In genomic region chr7:83056101-83056935, GRCm38 (mm10) we compare ENCODE assay signal across 14 mouse cellular contexts.
DNase-seq lines count a peak whose midpoint lies in the region; ATAC-seq and TF ChIP-seq lines count a peak whose summit lies in the region.
"Had no signal": no experiment of that assay in that cellular context is flagged by ENCODE, and none has a peak within 500 bp of the region (broad histone marks: within the 10 kb centered on the region; RNA-seq: fewer than 3 reads in every experiment).

No protein-coding gene starts in this region.

- peak overlapping the region; percentile 34; the same call in 1 of the 2 replicates for H3K27ac ChIP-seq in embryonic facial prominence, embryonic 13.5 days
- no peak overlapping the region for H3K27ac ChIP-seq in embryonic facial prominence, embryonic 10.5 days (replicated peaks)
- peak overlapping the region; percentile 69 for H3K27ac ChIP-seq in left cerebral cortex, adult 2 months
- H3K27ac ChIP-seq: liver, embryonic 13.5 days; neural tube, embryonic 13.5 days had no signal

- no peaks in the 10 kb centered on the region for H3K9me3 ChIP-seq in embryonic facial prominence, embryonic 13.5 days
- no peaks in the 10 kb centered on the region for H3K9me3 ChIP-seq in embryonic facial prominence, embryonic 10.5 days
- H3K9me3 ChIP-seq: liver, embryonic 13.5 days; neural tube, embryonic 13.5 days had no signal

- intact Hi-C loops in left cerebral cortex, adult 2 months (cut with DNase I) = loop anchor here (1.0 kb wide), 1 partner anchor 133 kb away; no protein-coding TSS in a partner anchor

- H3K4me3 ChIP-seq in embryonic facial prominence, embryonic 13.5 days = no peak overlapping the region
- no peak overlapping the region for H3K4me3 ChIP-seq in embryonic facial prominence, embryonic 10.5 days
- no peak overlapping the region for H3K4me3 ChIP-seq in left cerebral cortex, adult 2 months
- H3K4me3 ChIP-seq: liver, embryonic 13.5 days; neural tube, embryonic 13.5 days had no signal

- no peak for TF ChIP-seq CTCF in left cerebral cortex, adult 2 months (IDR thresholded peaks at IDR 0.05)

- H3K4me1 ChIP-seq in embryonic facial prominence, embryonic 13.5 days = peaks cover 22% of the 10 kb centered on the region
- H3K4me1 ChIP-seq in embryonic facial prominence, embryonic 10.5 days = peaks cover 13% of the 10 kb centered on the region
- H3K4me1 ChIP-seq: liver, embryonic 13.5 days; neural tube, embryonic 13.5 days had no signal

- H3K9ac ChIP-seq in embryonic facial prominence, embryonic 13.5 days = no peak overlapping the region
- H3K9ac ChIP-seq: liver, embryonic 13.5 days; neural tube, embryonic 13.5 days had no signal

- H3K4me2 ChIP-seq in embryonic facial prominence, embryonic 13.5 days = no peak overlapping the region
- H3K4me2 ChIP-seq: liver, embryonic 13.5 days; midbrain, embryonic 11.5 days; neural tube, embryonic 13.5 days had no signal

- 63% methylated on average over 13 of the region's 13 CpGs for WGBS in embryonic facial prominence, embryonic 13.5 days
- 87% methylated on average over 13 of the region's 13 CpGs for WGBS in embryonic facial prominence, embryonic 10.5 days

- no peaks in the 10 kb centered on the region for H3K27me3 ChIP-seq in embryonic facial prominence, embryonic 13.5 days
- no peaks in the 10 kb centered on the region for H3K27me3 ChIP-seq in embryonic facial prominence, embryonic 10.5 days (replicated peaks; ENCODE audit: low read depth, poor library complexity, severe bottlenecking)
- H3K27me3 ChIP-seq: liver, embryonic 13.5 days; neural tube, embryonic 13.5 days had no signal

- H3K36me3 ChIP-seq in embryonic facial prominence, embryonic 13.5 days = no peaks in the 10 kb centered on the region
- no peaks in the 10 kb centered on the region for H3K36me3 ChIP-seq in embryonic facial prominence, embryonic 10.5 days (replicated peaks)
- H3K36me3 ChIP-seq: liver, embryonic 13.5 days; neural tube, embryonic 13.5 days had no signal

- no peak for ATAC-seq in embryonic facial prominence, embryonic 13.5 days (ENCODE audit: insufficient number of reproducible peaks, insufficient read depth, low FRiP score, low TSS enrichment, low read depth)
- ATAC-seq in activated CD4-positive, CD25-positive, alpha-beta regulatory T cell, adult 4 months = no peak
- ATAC-seq: intestine, embryonic 16.5 days had no signal

- no peak for DNase-seq in embryonic facial prominence, embryonic 10.5 days (ENCODE audit: low spot score)
- peak in 1 of 2 experiments; percentile 26 for DNase-seq in left cerebral cortex, adult 2 months (ENCODE audit: extremely low spot score in 1 of 2, low spot score in 2 of 2)
- DNase-seq in left cerebral cortex, adult 11 months (ENCODE audit: low spot score) = no peak
- DNase-seq in forelimb bud, embryonic 11.5 days (ENCODE audit: low read depth, low spot score) = peak; percentile 20
- peak; percentile 63 to 83 for DNase-seq in right cerebral cortex, postnatal 10 days (ENCODE audit: low spot score in 2 of 2)
- no peak for DNase-seq in adrenal gland, adult (ENCODE audit: inconsistent age in 2 of 2, low spot score in 1 of 2)
- DNase-seq: adrenal gland, postnatal 36 days; cerebellum, adult 9-11 months; liver, embryonic 13.5 days had no signal

Comparison
In these comparisons a context has a peak if more than half of its experiments do, and no peak if none do; other contexts are left out.
1. DNase-seq: peak in forelimb bud, embryonic 11.5 days (single experiment) and right cerebral cortex, postnatal 10 days (2 of 2); none in embryonic facial prominence, embryonic 10.5 days (single experiment), left cerebral cortex, adult 11 months (single experiment) and adrenal gland, adult (0 of 2).